Mouse (Mus musculus) thymus, postnatal 0 days (tissue): ENCODE results near the gene Cfap43. TPM values are rescaled to one million over a fixed set of nuclear protein-coding genes. Genes with fewer than 3 reads are reported as not detected.

Experiments used
- DNase-seq: peaks from one replicate; pipeline ENCODE4 v3.0.0-alpha.2; 2015; ENCODE audit warnings: low spot score
- microRNA-seq: library from miRNA; unstranded; fragments of <30 nt; microRNA quantifications from one replicate; pipeline ENCODE4, GENCODE M21; 2016; ENCODE audit warnings: borderline number of aligned reads
- polyA plus RNA-seq: library from polyadenylated mRNA; unstranded; fragments of >200 nt; fragmentation: Nextera tagmentation; extraction: Ambion mirVana; gene quantifications from 2 replicates; pipeline ENCODE4 v1.2.1, GENCODE M21; 2015

The Cfap43 gene
- polyA plus RNA-seq, 1 experiment from 2014 or later: 0.20 TPM

- no peak for DNase-seq
Measured at GRCm38 (mm10) chr19:47719147-47719546, 199.9 kb downstream of the Cfap43 start.

GRCm38 (mm10) chr19:47716144-47716543, 202.9 kb downstream of the Cfap43 start:
- no peak for DNase-seq

GRCm38 (mm10) chr19:47713457-47713856, 205.6 kb downstream of the Cfap43 start:
- DNase-seq: no peak

- DNase-seq: no peak
Measured at GRCm38 (mm10) chr19:47710376-47710775, 208.7 kb downstream of the Cfap43 start.

GRCm38 (mm10) chr19:47705772-47706309, 213.2 kb downstream of the Cfap43 start:
- no peak for DNase-seq

- no peak for DNase-seq
Measured at GRCm38 (mm10) chr19:47705080-47705771, 213.9 kb downstream of the Cfap43 start.

GRCm38 (mm10) chr19:47700509-47700908, 218.6 kb downstream of the Cfap43 start:
- no peak for DNase-seq

GRCm38 (mm10) chr19:47699743-47700142, 219.3 kb downstream of the Cfap43 start:
- DNase-seq: no peak

- no peak for DNase-seq
Measured at GRCm38 (mm10) chr19:47698266-47698665, 220.8 kb downstream of the Cfap43 start.

- DNase-seq: no peak
Measured at GRCm38 (mm10) chr19:47697067-47697466, 222.0 kb downstream of the Cfap43 start.

GRCm38 (mm10) chr19:47696411-47696810, 222.7 kb downstream of the Cfap43 start:
- DNase-seq: no peak

- no peak for DNase-seq
Measured at GRCm38 (mm10) chr19:47695725-47696124, 223.4 kb downstream of the Cfap43 start.

GRCm38 (mm10) chr19:47691994-47692393, 227.1 kb downstream of the Cfap43 start, which contains the start of gene Col17a1:
TSS of gene Col17a1 (minus strand) at chr19:47692094.
- DNase-seq: no peak

GRCm38 (mm10) chr19:47689592-47689991, 229.5 kb downstream of the Cfap43 start:
- no peak for DNase-seq

Small RNA genes lying within 50 kb of the gene (microRNA-seq; reads per million reads assigned to microRNA genes)
- gene Gm22240 (not detected), gene Mir8090 (not detected)

Other genes starting within 250 kb of the Cfap43 start
- gene Col17a1, start 227.2 kb downstream of the Cfap43 start, polyA plus RNA-seq: 0.68 and 0.82 TPM in 2 replicates
- gene Sfr1, start 187.6 kb downstream of the Cfap43 start, polyA plus RNA-seq: 165 and 186 TPM in 2 replicates
- 84.0 and 157 TPM in 2 replicates for gene Gsto1, start 64.3 kb downstream of the Cfap43 start, polyA plus RNA-seq
- 0.39 and 0.52 TPM in 2 replicates for gene Gsto2, start 53.8 kb downstream of the Cfap43 start, polyA plus RNA-seq
- 20.9 and 21.1 TPM in 2 replicates for gene Itprip, start within 50 bp of the Cfap43 start, polyA plus RNA-seq
- gene Cfap58, start 18.4 kb upstream of the Cfap43 start, polyA plus RNA-seq: 0.09 and 0.18 TPM in 2 replicates